ENCODE assay signal across 7 mouse cellular contexts in genomic region chr12:84069582-84069981, GRCm38 (mm10). TPM values are rescaled to one million over a fixed set of nuclear protein-coding genes. Genes with fewer than 3 reads are reported as not detected.
A peak's percentile ranks its signal among the peaks of the same experiment; 100 is the strongest.
DNase-seq lines count a peak whose midpoint lies in the region; ATAC-seq and TF ChIP-seq lines count a peak whose summit lies in the region.
"Not testable (repeated sequence)": the region's sequence is repeated elsewhere in the genome, so short reads cannot be mapped to it uniquely, and the experiment has no call there.

No protein-coding gene starts in this region.

- H3K9me3 ChIP-seq in forebrain, embryonic 16.5 days (ENCODE audit: control insufficient read depth, low read length); heart, postnatal 0 days (replicated peaks; ENCODE audit: control insufficient read depth, low read length); kidney, embryonic 15.5 days (replicated peaks); limb, embryonic 12.5 days; midbrain, embryonic 10.5 days (replicated peaks): not testable (repeated sequence)

- not testable (repeated sequence) for TF ChIP-seq CTCF in cerebellum, adult 2 months (IDR thresholded peaks at IDR 0.05; ENCODE audit: borderline replicate concordance, insufficient read depth, low read depth, low read length); heart, postnatal 0 days (IDR thresholded peaks at IDR 0.05; ENCODE audit: low read depth); small intestine, adult 2 months (IDR thresholded peaks at IDR 0.05; ENCODE audit: extremely low read depth, insufficient read length, insufficient replicate concordance, low read depth, low read length)

- ATAC-seq in forebrain, embryonic 16.5 days; heart, postnatal 0 days (ENCODE audit: insufficient read depth, low read depth); kidney, embryonic 15.5 days (replicated peaks; ENCODE audit: low FRiP score); limb, embryonic 12.5 days (ENCODE audit: insufficient number of reproducible peaks, insufficient read depth, low FRiP score, low TSS enrichment, low read depth): not testable (repeated sequence)

- WGBS in cerebellum, adult 2 months: 2% methylated on average over 47 of the region's 52 CpGs
- 1% methylated on average over 43 of the region's 52 CpGs for WGBS in forebrain, embryonic 16.5 days
- 2% methylated on average over 42 of the region's 52 CpGs for WGBS in heart, postnatal 0 days
- WGBS in kidney, embryonic 15.5 days: under 1% methylated on average over 47 of the region's 52 CpGs
- WGBS in limb, embryonic 12.5 days: under 1% methylated on average over 43 of the region's 52 CpGs
- 1% methylated on average over 48 of the region's 52 CpGs for WGBS in midbrain, embryonic 10.5 days
- WGBS in small intestine, adult 2 months: under 1% methylated on average over 49 of the region's 52 CpGs

- not testable (repeated sequence) for TF ChIP-seq POLR2A in cerebellum, adult 2 months (IDR thresholded peaks at IDR 0.05; ENCODE audit: borderline replicate concordance, insufficient read depth, low read length); small intestine, adult 2 months (IDR thresholded peaks at IDR 0.05; ENCODE audit: low read depth, low read length)

- H3K36me3 ChIP-seq in forebrain, embryonic 16.5 days (ENCODE audit: control insufficient read depth, insufficient read depth); heart, postnatal 0 days (replicated peaks; ENCODE audit: control insufficient read depth, insufficient read depth, low read length); kidney, embryonic 15.5 days; limb, embryonic 12.5 days; midbrain, embryonic 10.5 days; small intestine, adult 2 months (ENCODE audit: control insufficient read depth, insufficient read depth, low read length): not testable (repeated sequence)

- H3K27me3 ChIP-seq in cerebellum, adult 2 months (ENCODE audit: control insufficient read depth, insufficient read depth, low read length); small intestine, adult 2 months (ENCODE audit: control insufficient read depth, insufficient read depth, low read length): not testable (repeated sequence)
- H3K27me3 ChIP-seq in forebrain, embryonic 16.5 days (replicated peaks; ENCODE audit: control insufficient read depth, insufficient read depth, low read length): peaks cover 11% of the 10 kb centered on the region
- H3K27me3 ChIP-seq in heart, postnatal 0 days (ENCODE audit: control insufficient read depth, insufficient read depth, low read length): peaks cover 20% of the 10 kb centered on the region
- H3K27me3 ChIP-seq in kidney, embryonic 15.5 days: peaks cover 46% of the 10 kb centered on the region
- H3K27me3 ChIP-seq in limb, embryonic 12.5 days: peaks cover 53% of the 10 kb centered on the region
- H3K27me3 ChIP-seq in midbrain, embryonic 10.5 days (ENCODE audit: low read depth, poor library complexity, severe bottlenecking): peaks cover 50% of the 10 kb centered on the region

- H3K9ac ChIP-seq in forebrain, embryonic 16.5 days (replicated peaks; ENCODE audit: low read depth, low read length): peak overlapping the region; percentile 37; the same call in 1 of the 2 replicates
- not testable (repeated sequence) for H3K9ac ChIP-seq in heart, postnatal 0 days (replicated peaks; ENCODE audit: low read depth, low read length); kidney, embryonic 15.5 days
- peak overlapping the region; percentile 44; the same call in 1 of the 2 replicates for H3K9ac ChIP-seq in limb, embryonic 12.5 days (replicated peaks)

- peak overlapping the region; percentile 44 for H3K4me3 ChIP-seq in cerebellum, adult 2 months (replicated peaks; ENCODE audit: insufficient read depth, low read depth, low read length)
- peak overlapping the region; percentile 45 for H3K4me3 ChIP-seq in forebrain, embryonic 16.5 days (replicated peaks; ENCODE audit: low read length)
- H3K4me3 ChIP-seq in heart, postnatal 0 days (ENCODE audit: low read depth, low read length): peak overlapping the region; percentile 43
- H3K4me3 ChIP-seq in kidney, embryonic 15.5 days (replicated peaks): peak overlapping the region; percentile 44
- peak overlapping the region; percentile 43 for H3K4me3 ChIP-seq in limb, embryonic 12.5 days (replicated peaks)
- peak overlapping the region; percentile 50 for H3K4me3 ChIP-seq in midbrain, embryonic 10.5 days
- peak overlapping the region; percentile 49 for H3K4me3 ChIP-seq in small intestine, adult 2 months (ENCODE audit: low read depth, low read length)

- not testable (repeated sequence) for H3K4me1 ChIP-seq in cerebellum, adult 2 months (ENCODE audit: control insufficient read depth, insufficient read depth, low read length); forebrain, embryonic 16.5 days (replicated peaks; ENCODE audit: control insufficient read depth, insufficient read depth, low read length); heart, postnatal 0 days (ENCODE audit: control insufficient read depth, insufficient read depth); limb, embryonic 12.5 days (replicated peaks); midbrain, embryonic 10.5 days; small intestine, adult 2 months (ENCODE audit: control insufficient read depth, insufficient read depth, insufficient read length, low read length)
- H3K4me1 ChIP-seq in kidney, embryonic 15.5 days: peaks cover 10% of the 10 kb centered on the region

- DNase-seq in cerebellum, adult 2 months: peak; percentile 41 to 58
- not testable (repeated sequence) for DNase-seq in heart, postnatal 0 days (ENCODE audit: low spot score); midbrain, embryonic 10.5 days (ENCODE audit: low spot score)

- peak overlapping the region; percentile 59 for H3K4me2 ChIP-seq in forebrain, embryonic 16.5 days (ENCODE audit: low read length)
- peak overlapping the region; percentile 67 for H3K4me2 ChIP-seq in heart, postnatal 0 days (ENCODE audit: low read depth, low read length)
- H3K4me2 ChIP-seq in kidney, embryonic 15.5 days: peak overlapping the region; percentile 76
- peak overlapping the region; percentile 66 for H3K4me2 ChIP-seq in limb, embryonic 12.5 days

- not testable (repeated sequence) for H3K27ac ChIP-seq in cerebellum, adult 2 months (ENCODE audit: insufficient read depth, low read length); forebrain, embryonic 16.5 days (ENCODE audit: low read length); heart, postnatal 0 days (ENCODE audit: low read depth); kidney, embryonic 15.5 days; limb, embryonic 12.5 days; midbrain, embryonic 10.5 days (replicated peaks); small intestine, adult 2 months (ENCODE audit: insufficient read depth, low read depth, low read length)

- TF ChIP-seq EP300 in heart, postnatal 0 days (IDR thresholded peaks at IDR 0.05; ENCODE audit: low read depth): not testable (repeated sequence)

RNA-seq across cellular contexts. Expression of gene Acot5, which starts 0.5 kb away (rescaled TPM):
- 1.1 and 1.3 TPM in 2 replicates for polyA plus RNA-seq in cerebellum, adult 2 months (2012; rRNA removed)
- polyA plus RNA-seq in forebrain, embryonic 16.5 days (2015; fragmentation: Nextera tagmentation; extraction: Ambion mirVana): 0.16 TPM in 1 of 2 replicates, not detected in the other
- total RNA-seq in heart, postnatal 0 days (2014; rRNA removed; ENCODE audit: low replicate concordance): not detected in 2 replicates
- polyA plus RNA-seq in heart, postnatal 0 days (2015; fragmentation: Nextera tagmentation; extraction: Ambion mirVana): not detected in 2 replicates
- not detected in 2 replicates for polyA plus RNA-seq in kidney, embryonic 15.5 days (2015; fragmentation: Nextera tagmentation; extraction: Ambion mirVana)
- polyA plus RNA-seq in limb, embryonic 12.5 days (2016; fragmentation: Nextera tagmentation; extraction: Ambion mirVana): not detected in 2 replicates
- polyA plus RNA-seq in midbrain, embryonic 10.5 days (2016; fragmentation: Nextera tagmentation; extraction: Ambion mirVana): not detected in 2 replicates
- polyA plus RNA-seq in small intestine, adult 2 months (2012; rRNA removed): not detected in 2 replicates

RNA-seq across cellular contexts. Expression of gene Acot3, which starts 17.6 kb away (rescaled TPM):
- polyA plus RNA-seq in cerebellum, adult 2 months (2012; rRNA removed): 0.61 and 0.62 TPM in 2 replicates
- 0.87 and 1.1 TPM in 2 replicates for polyA plus RNA-seq in forebrain, embryonic 16.5 days (2015; fragmentation: Nextera tagmentation; extraction: Ambion mirVana)
- total RNA-seq in heart, postnatal 0 days (2014; rRNA removed; ENCODE audit: low replicate concordance): 0.31 and 0.54 TPM in 2 replicates
- polyA plus RNA-seq in heart, postnatal 0 days (2015; fragmentation: Nextera tagmentation; extraction: Ambion mirVana): 1.8 and 2.1 TPM in 2 replicates
- polyA plus RNA-seq in kidney, embryonic 15.5 days (2015; fragmentation: Nextera tagmentation; extraction: Ambion mirVana): 1.8 and 2.4 TPM in 2 replicates
- 0.59 and 0.66 TPM in 2 replicates for polyA plus RNA-seq in limb, embryonic 12.5 days (2016; fragmentation: Nextera tagmentation; extraction: Ambion mirVana)
- 0.16 and 0.31 TPM in 2 replicates for polyA plus RNA-seq in midbrain, embryonic 10.5 days (2016; fragmentation: Nextera tagmentation; extraction: Ambion mirVana)
- not detected in 2 replicates for polyA plus RNA-seq in small intestine, adult 2 months (2012; rRNA removed)

RNA-seq across cellular contexts. Expression of gene Gm49366, which starts 30.8 kb away (rescaled TPM):
- not detected in 2 replicates for polyA plus RNA-seq in cerebellum, adult 2 months (2012; rRNA removed)
- not detected in 2 replicates for polyA plus RNA-seq in forebrain, embryonic 16.5 days (2015; fragmentation: Nextera tagmentation; extraction: Ambion mirVana)
- total RNA-seq in heart, postnatal 0 days (2014; rRNA removed; ENCODE audit: low replicate concordance): not detected in 2 replicates
- not detected in 2 replicates for polyA plus RNA-seq in heart, postnatal 0 days (2015; fragmentation: Nextera tagmentation; extraction: Ambion mirVana)
- polyA plus RNA-seq in kidney, embryonic 15.5 days (2015; fragmentation: Nextera tagmentation; extraction: Ambion mirVana): not detected in 2 replicates
- polyA plus RNA-seq in limb, embryonic 12.5 days (2016; fragmentation: Nextera tagmentation; extraction: Ambion mirVana): not detected in 2 replicates
- polyA plus RNA-seq in midbrain, embryonic 10.5 days (2016; fragmentation: Nextera tagmentation; extraction: Ambion mirVana): not detected in 2 replicates
- polyA plus RNA-seq in small intestine, adult 2 months (2012; rRNA removed): not detected in 2 replicates

RNA-seq across cellular contexts. Expression of gene Acot6, which starts 30.9 kb away (rescaled TPM):
- 5.5 and 6.6 TPM in 2 replicates for polyA plus RNA-seq in cerebellum, adult 2 months (2012; rRNA removed)
- polyA plus RNA-seq in forebrain, embryonic 16.5 days (2015; fragmentation: Nextera tagmentation; extraction: Ambion mirVana): 1.4 and 1.6 TPM in 2 replicates
- 1.8 and 5.8 TPM in 2 replicates for total RNA-seq in heart, postnatal 0 days (2014; rRNA removed; ENCODE audit: low replicate concordance)
- 1.1 and 1.2 TPM in 2 replicates for polyA plus RNA-seq in heart, postnatal 0 days (2015; fragmentation: Nextera tagmentation; extraction: Ambion mirVana)
- 1.5 and 1.8 TPM in 2 replicates for polyA plus RNA-seq in kidney, embryonic 15.5 days (2015; fragmentation: Nextera tagmentation; extraction: Ambion mirVana)
- polyA plus RNA-seq in limb, embryonic 12.5 days (2016; fragmentation: Nextera tagmentation; extraction: Ambion mirVana): 0.83 and 0.98 TPM in 2 replicates
- 0.74 and 0.99 TPM in 2 replicates for polyA plus RNA-seq in midbrain, embryonic 10.5 days (2016; fragmentation: Nextera tagmentation; extraction: Ambion mirVana)
- 0.77 and 0.86 TPM in 2 replicates for polyA plus RNA-seq in small intestine, adult 2 months (2012; rRNA removed)

RNA-seq across cellular contexts. Expression of gene Acot4, which starts 31.4 kb away (rescaled TPM):
- 0.24 and 0.43 TPM in 2 replicates for polyA plus RNA-seq in cerebellum, adult 2 months (2012; rRNA removed)
- 0.21 and 0.35 TPM in 2 replicates for polyA plus RNA-seq in forebrain, embryonic 16.5 days (2015; fragmentation: Nextera tagmentation; extraction: Ambion mirVana)
- 0.31 and 18.2 TPM in 2 replicates for total RNA-seq in heart, postnatal 0 days (2014; rRNA removed; ENCODE audit: low replicate concordance)
- 0.55 and 0.60 TPM in 2 replicates for polyA plus RNA-seq in heart, postnatal 0 days (2015; fragmentation: Nextera tagmentation; extraction: Ambion mirVana)
- 6.0 TPM in 2 replicates for polyA plus RNA-seq in kidney, embryonic 15.5 days (2015; fragmentation: Nextera tagmentation; extraction: Ambion mirVana)
- polyA plus RNA-seq in limb, embryonic 12.5 days (2016; fragmentation: Nextera tagmentation; extraction: Ambion mirVana): 0.14 and 0.39 TPM in 2 replicates
- polyA plus RNA-seq in midbrain, embryonic 10.5 days (2016; fragmentation: Nextera tagmentation; extraction: Ambion mirVana): 0.06 and 0.21 TPM in 2 replicates
- polyA plus RNA-seq in small intestine, adult 2 months (2012; rRNA removed): 7.7 and 34.2 TPM in 2 replicates
